Mouse (Mus musculus) lung, adult 2 months (tissue): ENCODE results near the gene D2hgdh. TPM values are rescaled to one million over a fixed set of nuclear protein-coding genes. Genes with fewer than 3 reads are reported as not detected.
"Not testable (repeated sequence)": the region's sequence is repeated elsewhere in the genome, so short reads cannot be mapped to it uniquely, and the experiment has no call there.

ENCODE experiments used
- DNase-seq: peaks from one replicate; pipeline ENCODE4 v3.0.0; 2022
- H3K4me1 ChIP-seq: fragments of 200-500 bp; 2 replicates; pipeline ENCODE4 v1.6.1; 2011; ENCODE audit warnings: low read length; ENCODE audit not compliant: control insufficient read depth, insufficient read depth
- H3K4me3 ChIP-seq: fragments of 200-500 bp; replicated peaks from 2 replicates; pipeline ENCODE3; 2011; ENCODE audit warnings: low read depth, mild to moderate bottlenecking, control low read depth, low read length; ENCODE audit errors: extremely low read depth
- CTCF ChIP-seq: fragments of 200-500 bp; IDR thresholded peaks from 2 replicates; pipeline ENCODE4 v1.5.1; 2011; ENCODE audit warnings: mild to moderate bottlenecking, low read length, control low read depth; ENCODE audit not compliant: insufficient read depth
- POLR2A ChIP-seq: fragments of 200-500 bp; IDR thresholded peaks from 2 replicates; pipeline ENCODE4 v1.6.1; 2011; ENCODE audit warnings: low read depth, mild to moderate bottlenecking, control low read depth, low read length, borderline replicate concordance; ENCODE audit errors: extremely low read depth
- WGBS: fragments of 180-500 bp; shearing (Covaris S2); methylation state at CpG from one replicate; pipeline ENCODE4 v1.1.7; 2018; 5-methylcytosine and 5-hydroxymethylcytosine counted together
- polyA plus RNA-seq: library from polyadenylated mRNA; depleted of rRNA; stranded (reverse); fragments of >200 nt; gene quantifications from 2 replicates; pipeline ENCODE4 v1.2.3, GENCODE M21; 2012; rRNA removed

Gene D2hgdh
- polyA plus RNA-seq, 1 experiment, result 21.3 TPM

- 65% methylated on average over 6 of the region's 6 CpGs for WGBS
- Histone ChIP-seq H3K4me3 (no peak overlapping the region), H3K4me1 (no peaks in the 10 kb centered on the region)
- no peak for DNase-seq
- TF ChIP-seq CTCF, result no peak
- TF ChIP-seq POLR2A, result no peak
Observed at GRCm38 (mm10) chr1:93857370-93857769, 32.7 kb downstream of the D2hgdh start.

- no peak for TF ChIP-seq CTCF
- no peak for TF ChIP-seq POLR2A
- Histone ChIP-seq H3K4me3 (no peak overlapping the region), H3K4me1 (no peaks in the 10 kb centered on the region)
- no peak for DNase-seq
- 49% methylated on average over 3 of the region's 3 CpGs for WGBS
Observed at GRCm38 (mm10) chr1:93857991-93858390, 33.3 kb downstream of the D2hgdh start.

GRCm38 (mm10) chr1:93859619-93860018, 34.9 kb downstream of the D2hgdh start:
- H3K4me3 ChIP-seq, result no peak overlapping the region
- TF ChIP-seq POLR2A (no peak), CTCF (no peak)
- DNase-seq, result no peak
- no peaks in the 10 kb centered on the region for H3K4me1 ChIP-seq

GRCm38 (mm10) chr1:93861048-93861447, 36.3 kb downstream of the D2hgdh start, which contains the start of gene Gal3st2:
TSS of gene Gal3st2 (plus strand) at chr1:93861306.
- DNase-seq, H3K4me3 ChIP-seq, H3K4me1 ChIP-seq: not testable (repeated sequence)
- 35% methylated on average over 2 of the region's 2 CpGs for WGBS

GRCm38 (mm10) chr1:93871594-93872105, 46.9 kb downstream of the D2hgdh start:
- not testable (repeated sequence) for H3K4me1 ChIP-seq, H3K4me3 ChIP-seq, DNase-seq
- 54% methylated on average over 1 of the region's 1 CpGs for WGBS

GRCm38 (mm10) chr1:93874405-93874804, 49.7 kb downstream of the D2hgdh start:
- not testable (repeated sequence) for DNase-seq, H3K4me1 ChIP-seq, H3K4me3 ChIP-seq
- 91% methylated on average over 16 of the region's 22 CpGs for WGBS

GRCm38 (mm10) chr1:93881778-93882177, 57.1 kb downstream of the D2hgdh start:
- not testable (repeated sequence) for DNase-seq
- WGBS, result no CpG with 5 or more reads among the region's 11 CpGs

GRCm38 (mm10) chr1:93890936-93891335, 66.2 kb downstream of the D2hgdh start:
- DNase-seq, H3K4me3 ChIP-seq, H3K4me1 ChIP-seq: not testable (repeated sequence)
- WGBS, result 46% methylated on average over 1 of the region's 1 CpGs

More at GRCm38 (mm10) chr1:93881778-93882177, 57.1 kb downstream of the D2hgdh start:
- H3K4me3 ChIP-seq, H3K4me1 ChIP-seq: not testable (repeated sequence)

- H3K4me3 ChIP-seq, DNase-seq, H3K4me1 ChIP-seq: not testable (repeated sequence)
- no CpG with 5 or more reads among the region's 1 CpGs for WGBS
Observed at GRCm38 (mm10) chr1:93897395-93897794, 72.7 kb downstream of the D2hgdh start.

GRCm38 (mm10) chr1:93901291-93901690, 76.6 kb downstream of the D2hgdh start:
- 55% methylated on average over 5 of the region's 5 CpGs for WGBS
- not testable (repeated sequence) for H3K4me3 ChIP-seq, DNase-seq, H3K4me1 ChIP-seq

Other genes starting within 250 kb of the D2hgdh start
- 88.6 and 141 TPM in 2 replicates for gene Stk25, start 166.2 kb upstream of the D2hgdh start, polyA plus RNA-seq
- gene Bok, start 139.2 kb upstream of the D2hgdh start, polyA plus RNA-seq, result 32.5 and 41.7 TPM in 2 replicates
- gene Atg4b, start 73.4 kb upstream of the D2hgdh start, polyA plus RNA-seq, result 38.6 and 50.6 TPM in 2 replicates
- 28.5 and 29.3 TPM in 2 replicates for gene Thap4, start 70.0 kb upstream of the D2hgdh start, polyA plus RNA-seq
- 26.8 and 29.1 TPM in 2 replicates for gene Dtymk, start 23.0 kb upstream of the D2hgdh start, polyA plus RNA-seq
- 7.1 and 10.1 TPM in 2 replicates for gene Ing5, start 20.9 kb upstream of the D2hgdh start, polyA plus RNA-seq
- gene Gal3st2, start 36.4 kb downstream of the D2hgdh start, polyA plus RNA-seq, result 0.62 and 0.67 TPM in 2 replicates
- gene Gal3st2b, start 93.4 kb downstream of the D2hgdh start, polyA plus RNA-seq, result 0.59 TPM in 1 of 2 replicates, not detected in the other
- 0.03 TPM in 1 of 2 replicates, not detected in the other for gene Gal3st2c, start 165.6 kb downstream of the D2hgdh start, polyA plus RNA-seq
- not detected in 2 replicates for gene Neu4, start 195.5 kb downstream of the D2hgdh start, polyA plus RNA-seq
- 0.07 and 0.16 TPM in 2 replicates for gene Pdcd1, start 227.6 kb downstream of the D2hgdh start, polyA plus RNA-seq